Mouse (Mus musculus): Measurements from ENCODE around the gene Pex26. TPM values are rescaled to one million over a fixed set of nuclear protein-coding genes. Genes with fewer than 3 reads are reported as not detected.

Pex26 gene
- total and polyA plus RNA-seq, 3 experiments = 8.6 to 16.9 (median 15.7) TPM

DNA sequence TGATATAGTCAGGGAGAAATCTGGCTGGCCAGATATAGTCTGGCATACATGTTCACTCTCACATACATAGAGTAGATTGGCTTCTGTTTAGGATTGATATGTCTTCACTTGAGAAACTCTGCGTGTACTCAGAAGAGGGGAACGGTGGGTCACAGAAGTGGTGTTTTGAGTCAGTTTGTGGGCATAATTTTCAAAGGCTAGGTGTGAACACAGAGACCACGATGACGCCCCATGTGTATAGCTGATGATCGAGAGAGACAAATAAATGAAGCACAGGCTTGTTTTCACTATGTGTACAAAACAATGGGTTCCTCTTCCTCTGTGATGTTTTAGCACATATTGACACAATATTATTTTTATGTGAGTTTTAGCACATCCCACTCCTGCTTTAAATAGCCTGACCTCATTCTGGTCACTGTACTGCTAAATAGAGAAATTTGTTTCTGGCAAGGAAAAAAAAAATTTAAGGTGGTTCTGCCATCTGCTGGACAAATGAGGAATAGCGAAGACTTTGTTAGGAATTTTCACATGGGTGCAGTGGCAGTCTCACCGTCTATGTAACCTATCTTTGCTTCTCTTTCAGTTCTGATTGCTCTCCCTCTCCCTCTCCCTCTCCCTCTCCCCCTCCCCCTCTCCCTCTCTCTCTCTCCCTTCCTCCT is 4.6 kb upstream of the Pex26 start:
- Histone ChIP-seq H3K4me1 (ENCODE audit: insufficient read depth, low read depth, low read length) (peaks cover 29% of the 10 kb centered on the region), H3K36me3 (replicated peaks) (no peaks in the 10 kb centered on the region), H3K27me3 (ENCODE audit: insufficient read depth, low read length) (peaks cover 43% of the 10 kb centered on the region), H3K9me3 (replicated peaks) (no peaks in the 10 kb centered on the region), H3K4me3 (ENCODE audit: low read depth, low read length) (no peak overlapping the region)
- ATAC-seq (ENCODE audit: extremely low read depth, insufficient number of reproducible peaks, low FRiP score, poor library complexity, severe bottlenecking) (no peak), DNase-seq (ENCODE audit: low spot score) (peak; percentile 18)
- TF ChIP-seq GATA2 (IDR thresholded peaks at IDR 0.05; ENCODE audit: borderline replicate concordance, low read depth, low read length) (no peak), GATA1 (IDR thresholded peaks at IDR 0.05; ENCODE audit: borderline replicate concordance, low read length) (no peak), TAL1 (conservative IDR thresholded peaks at IDR 0.05; ENCODE audit: low read depth, low read length) (no peak), CTCF (IDR thresholded peaks at IDR 0.05; ENCODE audit: low read depth, low read length) (peak; percentile 22; the same call in 1 of the 2 replicates)

DNA sequence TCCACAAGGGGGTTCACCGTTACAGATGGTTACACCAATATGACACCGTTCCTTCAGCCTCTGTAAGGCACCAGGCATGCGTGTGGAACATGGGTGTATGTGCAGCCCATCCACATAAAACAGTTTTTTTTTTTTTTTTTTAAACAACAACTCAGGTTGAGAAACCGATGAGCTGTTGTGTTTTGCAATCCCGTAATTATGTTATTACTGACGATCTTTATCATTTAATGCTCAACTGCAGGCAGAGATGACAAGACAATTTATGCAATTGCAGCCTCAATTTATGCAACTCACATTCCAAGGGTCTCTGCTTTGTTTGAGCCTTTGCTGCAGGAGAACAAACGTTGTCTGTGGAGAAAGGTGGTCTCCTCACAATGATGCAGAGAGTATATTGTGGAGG is 3.6 kb upstream of the Pex26 start:
- DNase-seq (ENCODE audit: low spot score) = no peak
- TF ChIP-seq TAL1 (conservative IDR thresholded peaks at IDR 0.05; ENCODE audit: low read depth, low read length) = no peak
- TF ChIP-seq POLR2AphosphoS5 (IDR thresholded peaks at IDR 0.05; ENCODE audit: insufficient replicate concordance, low read depth, low read length) = no peak
- TF ChIP-seq CTCF (IDR thresholded peaks at IDR 0.05; ENCODE audit: low read depth, low read length) = no peak
- no peak for TF ChIP-seq GATA2 (IDR thresholded peaks at IDR 0.05; ENCODE audit: borderline replicate concordance, low read depth, low read length)
- no peak for TF ChIP-seq GATA1 (IDR thresholded peaks at IDR 0.05; ENCODE audit: borderline replicate concordance, low read length)
- no peak for ATAC-seq (ENCODE audit: extremely low read depth, insufficient number of reproducible peaks, low FRiP score, poor library complexity, severe bottlenecking)
- Histone ChIP-seq H3K4me3 (ENCODE audit: low read depth, low read length) (no peak overlapping the region), H3K9me3 (replicated peaks) (no peaks in the 10 kb centered on the region), H3K27me3 (ENCODE audit: insufficient read depth, low read length) (peaks cover 35% of the 10 kb centered on the region), H3K4me1 (ENCODE audit: insufficient read depth, low read depth, low read length) (peaks cover 40% of the 10 kb centered on the region), H3K36me3 (replicated peaks) (no peaks in the 10 kb centered on the region)

DNA sequence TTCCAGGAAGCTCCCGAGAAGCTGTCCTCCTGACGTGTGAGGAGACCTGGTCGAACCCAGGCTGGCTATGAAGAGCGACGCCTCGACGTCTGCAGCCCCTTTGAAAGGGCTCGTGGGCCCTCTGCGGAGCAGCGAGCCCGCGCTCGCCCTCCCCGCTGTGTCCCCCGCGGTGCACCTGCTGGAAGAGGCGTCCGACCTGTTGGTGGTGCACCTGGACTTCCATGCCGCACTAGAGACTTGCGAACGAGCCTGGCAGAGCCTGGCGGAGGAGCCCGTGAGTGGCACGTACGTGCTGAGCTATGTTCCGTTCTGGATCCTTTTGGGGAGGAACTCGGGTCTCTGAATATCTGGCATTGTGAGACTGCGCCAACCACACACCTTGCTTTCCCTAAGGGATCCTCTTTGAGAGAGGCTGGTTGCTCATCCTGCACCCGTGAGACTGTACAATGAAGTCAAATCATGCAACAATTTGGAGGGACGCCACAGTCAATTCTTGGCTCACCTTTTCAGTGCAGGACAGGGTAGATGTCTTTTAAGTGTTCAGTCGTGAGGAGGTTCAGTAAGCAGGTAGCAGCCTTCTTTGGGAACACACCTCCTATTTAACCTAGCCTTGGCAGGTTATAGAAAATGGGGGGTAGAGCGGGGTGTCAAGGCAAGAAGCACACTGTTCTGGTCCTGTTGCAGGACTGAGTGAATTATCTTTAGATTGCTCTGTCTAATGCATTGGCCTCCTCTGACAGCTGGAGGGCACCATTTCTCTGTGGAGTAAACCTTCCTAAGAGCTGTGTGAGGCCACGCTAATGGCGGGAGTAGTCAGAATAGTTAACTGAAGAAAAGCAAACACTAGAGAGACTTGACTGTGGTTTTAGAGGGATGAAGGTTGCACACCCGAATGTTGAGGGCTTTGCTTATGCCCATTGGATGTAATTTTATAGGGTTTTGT is 1.0 kb downstream of the Pex26 start:
- peak; percentile 62 for TF ChIP-seq CTCF (IDR thresholded peaks at IDR 0.05; ENCODE audit: low read depth, low read length)
- TF ChIP-seq TAL1 (conservative IDR thresholded peaks at IDR 0.05; ENCODE audit: low read depth, low read length) = no peak
- peak; percentile 74 for ATAC-seq (ENCODE audit: extremely low read depth, insufficient number of reproducible peaks, low FRiP score, poor library complexity, severe bottlenecking)
- Histone ChIP-seq H3K9me3 (replicated peaks) (no peaks in the 10 kb centered on the region), H3K4me1 (ENCODE audit: insufficient read depth, low read depth, low read length) (peaks cover 35% of the 10 kb centered on the region), H3K36me3 (replicated peaks) (peaks cover 39% of the 10 kb centered on the region), H3K4me3 (ENCODE audit: low read depth, low read length) (peak overlapping the region; percentile 84), H3K27me3 (ENCODE audit: insufficient read depth, low read length) (peaks cover 5% of the 10 kb centered on the region)
- DNase-seq (ENCODE audit: low spot score) = peak; percentile 70

DNA sequence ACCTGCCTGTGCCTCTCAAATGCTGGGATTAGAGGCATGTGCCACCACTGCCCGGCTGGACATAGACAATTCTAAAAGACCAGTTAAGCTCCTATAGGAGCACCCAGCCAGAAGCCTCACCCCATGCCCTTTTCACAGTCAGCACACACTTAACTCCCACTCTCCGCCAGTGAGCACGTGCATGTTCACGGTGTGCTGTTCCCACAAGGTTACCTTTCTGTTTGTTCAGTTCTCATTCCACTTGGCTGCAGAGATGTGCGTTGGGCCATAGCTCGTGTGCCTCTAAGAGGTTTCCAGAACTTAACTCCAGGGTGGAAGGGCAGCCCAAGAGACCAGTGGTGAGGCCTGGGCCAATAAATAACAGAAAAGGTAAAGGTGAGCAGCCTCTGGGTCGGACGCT is 1.8 kb downstream of the Pex26 start:
- peak overlapping the region; percentile 84; the same call in 1 of the 2 replicates for H3K4me3 ChIP-seq (ENCODE audit: low read depth, low read length)
- TF ChIP-seq POLR2AphosphoS5 (IDR thresholded peaks at IDR 0.05; ENCODE audit: insufficient replicate concordance, low read depth, low read length) = no peak
- no peak for TF ChIP-seq TAL1 (conservative IDR thresholded peaks at IDR 0.05; ENCODE audit: low read depth, low read length)
- no peak for TF ChIP-seq GATA1 (IDR thresholded peaks at IDR 0.05; ENCODE audit: borderline replicate concordance, low read length)
- no peak for TF ChIP-seq GATA2 (IDR thresholded peaks at IDR 0.05; ENCODE audit: borderline replicate concordance, low read depth, low read length)
- TF ChIP-seq CTCF (IDR thresholded peaks at IDR 0.05; ENCODE audit: low read depth, low read length) = no peak
- peaks cover 33% of the 10 kb centered on the region for H3K4me1 ChIP-seq (ENCODE audit: insufficient read depth, low read depth, low read length)
- ATAC-seq (ENCODE audit: extremely low read depth, insufficient number of reproducible peaks, low FRiP score, poor library complexity, severe bottlenecking) (no peak), DNase-seq (ENCODE audit: low spot score) (no peak)
- H3K36me3 ChIP-seq (replicated peaks) = peaks cover 47% of the 10 kb centered on the region
- H3K27me3 ChIP-seq (ENCODE audit: insufficient read depth, low read length) = peaks cover 2% of the 10 kb centered on the region; the same call in 1 of the 2 replicates
- H3K9me3 ChIP-seq (replicated peaks) = no peaks in the 10 kb centered on the region

DNA sequence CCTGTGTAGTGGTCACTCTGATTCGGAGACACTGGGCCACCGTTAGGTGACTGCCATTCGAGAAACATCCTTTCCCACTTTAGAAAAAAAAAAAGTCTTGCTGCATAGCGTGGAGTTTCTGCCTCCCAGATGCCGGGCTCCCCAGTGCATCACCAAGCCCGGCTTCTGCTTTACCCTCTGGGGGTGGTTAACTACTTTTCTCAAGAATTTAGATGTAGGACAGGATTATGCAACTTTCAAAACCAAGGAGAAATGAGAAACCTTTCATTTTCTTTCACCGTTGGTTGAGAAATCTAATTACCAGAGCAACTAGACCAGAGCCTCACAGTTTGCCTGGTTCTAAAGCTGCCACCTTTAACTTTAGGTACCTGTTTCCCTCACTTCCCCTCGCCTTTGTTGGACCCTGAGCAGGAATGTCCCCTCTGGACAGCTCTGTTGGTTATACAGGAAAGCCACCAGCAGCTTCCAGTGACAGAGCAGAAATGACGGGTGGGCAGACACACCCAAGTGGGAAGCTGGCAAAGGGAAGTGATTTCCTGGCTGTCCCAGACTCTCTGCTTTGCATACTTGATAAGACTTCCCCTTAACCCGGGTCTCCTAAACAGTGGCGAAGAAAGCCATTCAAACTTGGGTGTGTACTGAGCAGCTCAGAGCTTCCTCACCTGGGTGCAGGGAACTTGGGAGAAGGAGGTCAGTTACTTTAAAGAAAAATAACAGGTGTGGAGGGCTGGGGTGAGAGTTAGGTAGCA is 8.0 kb downstream of the Pex26 start:
- no peak overlapping the region for H3K4me3 ChIP-seq (ENCODE audit: low read depth, low read length)
- TF ChIP-seq GATA2 (IDR thresholded peaks at IDR 0.05; ENCODE audit: borderline replicate concordance, low read depth, low read length) = no peak
- no peak for TF ChIP-seq GATA1 (IDR thresholded peaks at IDR 0.05; ENCODE audit: borderline replicate concordance, low read length)
- TF ChIP-seq POLR2AphosphoS5 (IDR thresholded peaks at IDR 0.05; ENCODE audit: insufficient replicate concordance, low read depth, low read length) = no peak
- TF ChIP-seq CTCF (IDR thresholded peaks at IDR 0.05; ENCODE audit: low read depth, low read length) = no peak
- no peak for TF ChIP-seq TAL1 (conservative IDR thresholded peaks at IDR 0.05; ENCODE audit: low read depth, low read length)
- peaks cover 4% of the 10 kb centered on the region; the same call in 1 of the 2 replicates for H3K4me1 ChIP-seq (ENCODE audit: insufficient read depth, low read depth, low read length)
- no peaks in the 10 kb centered on the region for H3K27me3 ChIP-seq (ENCODE audit: insufficient read depth, low read length)
- H3K9me3 ChIP-seq (replicated peaks) = no peaks in the 10 kb centered on the region
- peaks cover 89% of the 10 kb centered on the region for H3K36me3 ChIP-seq (replicated peaks)
- ATAC-seq (ENCODE audit: extremely low read depth, insufficient number of reproducible peaks, low FRiP score, poor library complexity, severe bottlenecking) (no peak), DNase-seq (ENCODE audit: low spot score) (no peak)

Data from G1E (cell line).